ENCODE assay signal across 18 mouse cellular contexts in the genomic region with DNA sequence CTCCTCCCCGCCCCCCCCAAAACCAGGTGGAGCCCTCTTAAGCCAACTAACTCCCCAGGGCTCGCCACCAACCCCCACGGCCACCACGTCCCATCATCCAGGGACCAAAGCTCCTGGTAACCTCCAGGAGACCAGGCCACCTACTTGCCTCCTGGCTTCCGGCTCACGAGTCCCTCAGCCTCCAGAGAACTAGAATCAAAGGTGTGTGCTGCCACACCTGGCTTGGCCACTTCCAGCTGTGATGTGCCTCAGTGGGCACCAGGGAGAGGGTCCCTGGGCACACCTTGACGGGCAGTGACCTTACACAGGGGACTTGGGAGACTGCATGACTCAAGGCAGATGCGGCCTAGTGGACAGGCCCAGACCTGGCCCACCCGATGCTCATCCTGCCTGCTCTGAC. TPM values are rescaled to one million over a fixed set of nuclear protein-coding genes. Genes with fewer than 3 reads are reported as not detected.
DNase-seq lines count a peak whose midpoint lies in the region; ATAC-seq and TF ChIP-seq lines count a peak whose summit lies in the region.
"Had no signal": no experiment of that assay in that cellular context is flagged by ENCODE, and none has a peak within 500 bp of the region (broad histone marks: within the 10 kb centered on the region; RNA-seq: fewer than 3 reads in every experiment).

No protein-coding gene starts in this region.

- no peak for TF ChIP-seq EP300 in heart, adult 2 months (IDR thresholded peaks at IDR 0.05; ENCODE audit: insufficient read depth, low read depth, low read length)

- H3K27ac ChIP-seq in heart, adult 2 months: no peak overlapping the region
- H3K27ac ChIP-seq in kidney, embryonic 15.5 days: 0 out of 2 replicates have a peak overlapping the region, but pooled peaks have one; percentile 13
- H3K27ac ChIP-seq in embryonic facial prominence, embryonic 13.5 days: no peak overlapping the region
- H3K27ac ChIP-seq in gastrocnemius, adult 2 months: no peak overlapping the region
- H3K27ac ChIP-seq: liver, embryonic 15.5 days; stomach, embryonic 15.5 days had no signal

- DNase-seq in heart, adult 11 months: peak; percentile 92
- DNase-seq in heart, adult 2 months: no peak
- DNase-seq in kidney, postnatal 4 days: no peak
- DNase-seq in gastrocnemius, adult 2 months: no peak
- DNase-seq: cerebellum, adult 9-11 months; gastrocnemius, postnatal 14 days; heart, postnatal 36 days; kidney, postnatal 14 days; thymus, postnatal 14 days had no signal

- no peak overlapping the region for H3K4me2 ChIP-seq in kidney, embryonic 15.5 days
- no peak overlapping the region for H3K4me2 ChIP-seq in embryonic facial prominence, embryonic 13.5 days
- H3K4me2 ChIP-seq: liver, embryonic 15.5 days; stomach, embryonic 15.5 days had no signal

- peaks cover 3% of the 10 kb centered on the region; the same call in 1 of the 2 replicates for H3K4me1 ChIP-seq in heart, adult 2 months (ENCODE audit: control insufficient read depth, insufficient read depth, low read length)
- H3K4me1 ChIP-seq in kidney, embryonic 15.5 days: peaks cover 28% of the 10 kb centered on the region
- H3K4me1 ChIP-seq in E14TG2a.4 (replicated peaks; ENCODE audit: low read depth, low read length): peaks cover 45% of the 10 kb centered on the region
- peaks cover 6% of the 10 kb centered on the region for H3K4me1 ChIP-seq in embryonic facial prominence, embryonic 13.5 days

- WGBS in heart, adult 2 months: 80% methylated on average over 9 of the region's 9 CpGs
- WGBS in kidney, embryonic 15.5 days: 70% methylated on average over 9 of the region's 9 CpGs
- WGBS in embryonic facial prominence, embryonic 13.5 days: 70% methylated on average over 9 of the region's 9 CpGs

- no peaks in the 10 kb centered on the region for H3K9me3 ChIP-seq in kidney, embryonic 15.5 days (replicated peaks)
- H3K9me3 ChIP-seq in E14TG2a.4 (ENCODE audit: low read length): no peaks in the 10 kb centered on the region
- no peaks in the 10 kb centered on the region for H3K9me3 ChIP-seq in embryonic facial prominence, embryonic 13.5 days
- H3K9me3 ChIP-seq: liver, embryonic 15.5 days; megakaryocyte, embryonic 14.5 days; stomach, embryonic 15.5 days had no signal

- H3K79me2 ChIP-seq in heart, adult 2 months (replicated peaks; ENCODE audit: control insufficient read depth, insufficient read depth, low read length): no peaks in the 10 kb centered on the region

- TF ChIP-seq CTCF in heart, adult 2 months (IDR thresholded peaks at IDR 0.05): no peak
- TF ChIP-seq CTCF in E14TG2a.4 (conservative IDR thresholded peaks at IDR 0.05; ENCODE audit: low read length): no peak
- TF ChIP-seq CTCF in gastrocnemius, adult 2 months (IDR thresholded peaks at IDR 0.05): no peak

- intact Hi-C loops in heart, adult 2 months (cut with DNase I): no loop called here
- intact Hi-C loops in gastrocnemius, adult 2 months (cut with DNase I): loop anchor here (5.0 kb wide), 1 partner anchor 118 kb away; no protein-coding TSS in a partner anchor

- no peak overlapping the region for H3K9ac ChIP-seq in heart, adult 2 months (ENCODE audit: low read depth, low read length)
- no peak overlapping the region for H3K9ac ChIP-seq in kidney, embryonic 15.5 days
- peak overlapping the region; percentile 36; the same call in 1 of the 2 replicates for H3K9ac ChIP-seq in embryonic facial prominence, embryonic 13.5 days
- H3K9ac ChIP-seq: liver, embryonic 15.5 days; stomach, embryonic 15.5 days had no signal

- no peaks in the 10 kb centered on the region for H3K36me3 ChIP-seq in heart, adult 2 months (ENCODE audit: control insufficient read depth, insufficient read depth, low read length)
- peaks cover 32% of the 10 kb centered on the region for H3K36me3 ChIP-seq in kidney, embryonic 15.5 days
- peaks cover 6% of the 10 kb centered on the region for H3K36me3 ChIP-seq in E14TG2a.4 (ENCODE audit: insufficient read depth, low read length)
- peaks cover 28% of the 10 kb centered on the region for H3K36me3 ChIP-seq in embryonic facial prominence, embryonic 13.5 days

- H3K4me3 ChIP-seq in heart, adult 2 months: no peak overlapping the region
- H3K4me3 ChIP-seq in kidney, embryonic 15.5 days (replicated peaks): no peak overlapping the region
- H3K4me3 ChIP-seq in E14TG2a.4 (replicated peaks; ENCODE audit: low read length): 0 out of 2 replicates have a peak overlapping the region, but pooled peaks have one; percentile 7
- H3K4me3 ChIP-seq in embryonic facial prominence, embryonic 13.5 days: no peak overlapping the region
- H3K4me3 ChIP-seq in gastrocnemius, adult 2 months: no peak overlapping the region
- H3K4me3 ChIP-seq: liver, embryonic 15.5 days; megakaryocyte, embryonic 14.5 days; stomach, embryonic 15.5 days had no signal

- no peak for TF ChIP-seq POLR2A in heart, adult 2 months (IDR thresholded peaks at IDR 0.05; ENCODE audit: insufficient read depth, low read depth, low read length)

- ATAC-seq in kidney, embryonic 15.5 days (replicated peaks; ENCODE audit: low FRiP score): no peak
- no peak for ATAC-seq in embryonic facial prominence, embryonic 13.5 days (ENCODE audit: insufficient number of reproducible peaks, insufficient read depth, low FRiP score, low TSS enrichment, low read depth)
- no peak for ATAC-seq in megakaryocyte, adult 5-6 weeks (ENCODE audit: poor library complexity, severe bottlenecking)
- ATAC-seq: intestine, embryonic 16.5 days; lung, postnatal 0 days had no signal

- H3K27me3 ChIP-seq in heart, adult 2 months (ENCODE audit: control insufficient read depth, insufficient read depth, low read length): no peaks in the 10 kb centered on the region
- no peaks in the 10 kb centered on the region for H3K27me3 ChIP-seq in kidney, embryonic 15.5 days
- H3K27me3 ChIP-seq in E14TG2a.4 (ENCODE audit: insufficient read depth, low read length): no peaks in the 10 kb centered on the region
- no peaks in the 10 kb centered on the region for H3K27me3 ChIP-seq in embryonic facial prominence, embryonic 13.5 days
- H3K27me3 ChIP-seq: liver, embryonic 15.5 days; megakaryocyte, embryonic 14.5 days; stomach, embryonic 15.5 days had no signal

RNA-seq across cellular contexts. Expression of a gene that starts 4.3 kb away (rescaled TPM):
- 10 to 100 TPM; 27.8 to 29.4 TPM for total RNA-seq in heart, adult 2 months (2021)
- 31.7 and 32.2 TPM in 2 replicates for polyA plus RNA-seq in heart, adult 2 months (2012; rRNA removed)
- polyA plus RNA-seq in kidney, embryonic 15.5 days (2015; fragmentation: Nextera tagmentation; extraction: Ambion mirVana): 115 TPM in 2 replicates
- 97.7 and 106 TPM in 2 replicates for polyA plus RNA-seq in embryonic facial prominence, embryonic 13.5 days (2015; fragmentation: Nextera tagmentation; extraction: Ambion mirVana)
- total RNA-seq in gastrocnemius, adult 2 months (2021): 10 to 100 TPM; 19.7 to 22.0 TPM
- 10.6 and 15.7 TPM in 2 replicates for total RNA-seq in megakaryocyte, adult 5-6 weeks (2015)
- total RNA-seq in megakaryocyte, adult 5-6 weeks (2017): 7.8 TPM in 2 replicates

RNA-seq across cellular contexts. Expression of a gene that starts 14.8 kb away (rescaled TPM):
- under 1 TPM; 0.20 to 0.31 TPM for total RNA-seq in heart, adult 2 months (2021)
- 0.20 and 0.29 TPM in 2 replicates for polyA plus RNA-seq in heart, adult 2 months (2012; rRNA removed)
- 0.31 and 0.39 TPM in 2 replicates for polyA plus RNA-seq in kidney, embryonic 15.5 days (2015; fragmentation: Nextera tagmentation; extraction: Ambion mirVana)
- 0.52 and 0.83 TPM in 2 replicates for polyA plus RNA-seq in embryonic facial prominence, embryonic 13.5 days (2015; fragmentation: Nextera tagmentation; extraction: Ambion mirVana)
- total RNA-seq in gastrocnemius, adult 2 months (2021): under 1 TPM; 0.25 to 0.28 TPM
- not detected in 2 replicates for total RNA-seq in megakaryocyte, adult 5-6 weeks (2015)
- 0.18 TPM in 1 of 2 replicates, not detected in the other for total RNA-seq in megakaryocyte, adult 5-6 weeks (2017)

RNA-seq across cellular contexts. Expression of a gene that starts 28.4 kb away (rescaled TPM):
- 100 to 1,000 TPM; 109 to 124 TPM for total RNA-seq in heart, adult 2 months (2021)
- polyA plus RNA-seq in heart, adult 2 months (2012; rRNA removed): 184 and 220 TPM in 2 replicates
- 15.7 and 17.5 TPM in 2 replicates for polyA plus RNA-seq in kidney, embryonic 15.5 days (2015; fragmentation: Nextera tagmentation; extraction: Ambion mirVana)
- polyA plus RNA-seq in embryonic facial prominence, embryonic 13.5 days (2015; fragmentation: Nextera tagmentation; extraction: Ambion mirVana): 15.4 and 17.0 TPM in 2 replicates
- 10 to 100 TPM; 70.9 to 75.1 TPM for total RNA-seq in gastrocnemius, adult 2 months (2021)
- 51.6 and 52.2 TPM in 2 replicates for total RNA-seq in megakaryocyte, adult 5-6 weeks (2015)
- 52.1 and 53.2 TPM in 2 replicates for total RNA-seq in megakaryocyte, adult 5-6 weeks (2017)

RNA-seq across cellular contexts. Expression of a gene that starts 28.8 kb away (rescaled TPM):
- 1 to 10 TPM; 1.3 to 1.5 TPM for total RNA-seq in heart, adult 2 months (2021)
- polyA plus RNA-seq in heart, adult 2 months (2012; rRNA removed): 0.88 and 1.7 TPM in 2 replicates
- polyA plus RNA-seq in kidney, embryonic 15.5 days (2015; fragmentation: Nextera tagmentation; extraction: Ambion mirVana): 7.3 and 7.4 TPM in 2 replicates
- 5.3 and 6.9 TPM in 2 replicates for polyA plus RNA-seq in embryonic facial prominence, embryonic 13.5 days (2015; fragmentation: Nextera tagmentation; extraction: Ambion mirVana)
- 1 to 10 TPM; 1.8 to 2.1 TPM for total RNA-seq in gastrocnemius, adult 2 months (2021)
- 36.7 and 38.7 TPM in 2 replicates for total RNA-seq in megakaryocyte, adult 5-6 weeks (2015)
- total RNA-seq in megakaryocyte, adult 5-6 weeks (2017): 59.2 and 67.8 TPM in 2 replicates

RNA-seq across cellular contexts. Expression of a gene that starts 32.7 kb away (rescaled TPM):
- 10 to 100 TPM; 30.2 to 39.3 TPM for total RNA-seq in heart, adult 2 months (2021)
- 52.5 and 60.7 TPM in 2 replicates for polyA plus RNA-seq in heart, adult 2 months (2012; rRNA removed)
- polyA plus RNA-seq in kidney, embryonic 15.5 days (2015; fragmentation: Nextera tagmentation; extraction: Ambion mirVana): 253 and 292 TPM in 2 replicates
- polyA plus RNA-seq in embryonic facial prominence, embryonic 13.5 days (2015; fragmentation: Nextera tagmentation; extraction: Ambion mirVana): 298 and 319 TPM in 2 replicates
- 1 to 10 TPM; 3.9 to 9.7 TPM for total RNA-seq in gastrocnemius, adult 2 months (2021)
- 174 and 175 TPM in 2 replicates for total RNA-seq in megakaryocyte, adult 5-6 weeks (2015)
- total RNA-seq in megakaryocyte, adult 5-6 weeks (2017): 286 and 299 TPM in 2 replicates
